Mouse (Mus musculus): ENCODE measurements around the gene Gm4302.
"Not testable (repeated sequence)": the region's sequence is repeated elsewhere in the genome, so short reads cannot be mapped to it uniquely, and the experiment has no call there.

DNA sequence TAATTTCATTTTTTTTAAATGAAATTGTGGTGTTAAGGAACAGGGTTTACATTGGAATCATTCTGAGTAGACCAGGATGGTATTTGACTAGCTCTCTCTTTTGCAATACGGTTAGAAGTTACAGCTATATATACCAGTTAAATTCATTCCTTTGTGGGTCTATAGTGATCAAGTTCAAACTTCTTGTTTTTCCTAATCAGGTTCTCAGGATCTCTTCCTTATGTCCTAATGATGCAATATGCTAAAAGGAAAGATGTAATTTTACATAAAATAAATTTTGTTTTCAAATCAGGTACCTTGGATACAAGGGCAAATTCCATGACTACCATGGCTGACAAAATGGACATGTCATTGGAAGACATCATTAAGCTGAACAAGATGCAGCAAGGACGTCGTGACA lies 20.4 kb downstream of the Gm4302 start, which contains the start of gene Gm4307:
- TF ChIP-seq CTCF (IDR thresholded peaks at IDR 0.05; ENCODE audit: low read depth, low read length); TAL1 (conservative IDR thresholded peaks at IDR 0.05; ENCODE audit: low read depth, low read length); POLR2AphosphoS5 (IDR thresholded peaks at IDR 0.05; ENCODE audit: insufficient replicate concordance, low read depth, low read length): not testable (repeated sequence)
